Mouse (Mus musculus): ENCODE measurements around the gene Gm5678. TPM values are rescaled to one million over a fixed set of nuclear protein-coding genes. Genes with fewer than 3 reads are reported as not detected.

Gene Gm5678
- polyA plus RNA-seq, 1 experiment from 2014 or later: not detected

- ATAC-seq (ENCODE audit: low FRiP score) (no peak), DNase-seq (ENCODE audit: low spot score, missing footprints) (no peak)
- Histone ChIP-seq H3K9ac (ENCODE audit: low read length) (no peak overlapping the region), H3K36me3 (ENCODE audit: control insufficient read depth, insufficient read depth, low read length) (no peaks in the 10 kb centered on the region), H3K27ac (ENCODE audit: low read depth, low read length) (no peak overlapping the region), H3K4me1 (ENCODE audit: control insufficient read depth, insufficient read depth, low read length) (peaks cover 4% of the 10 kb centered on the region; the same call in 1 of the 2 replicates), H3K4me2 (no peak overlapping the region), H3K27me3 (ENCODE audit: control insufficient read depth, insufficient read depth, low read length) (peaks cover 18% of the 10 kb centered on the region), H3K4me3 (ENCODE audit: low read depth, low read length) (no peak overlapping the region), H3K9me3 (ENCODE audit: control insufficient read depth, low read length) (no peaks in the 10 kb centered on the region)
- 84% methylated on average over 4 of the region's 4 CpGs for WGBS
Measured at GRCm38 (mm10) chr16:93678206-93678605, 50.3 kb downstream of the Gm5678 start.

DNA sequence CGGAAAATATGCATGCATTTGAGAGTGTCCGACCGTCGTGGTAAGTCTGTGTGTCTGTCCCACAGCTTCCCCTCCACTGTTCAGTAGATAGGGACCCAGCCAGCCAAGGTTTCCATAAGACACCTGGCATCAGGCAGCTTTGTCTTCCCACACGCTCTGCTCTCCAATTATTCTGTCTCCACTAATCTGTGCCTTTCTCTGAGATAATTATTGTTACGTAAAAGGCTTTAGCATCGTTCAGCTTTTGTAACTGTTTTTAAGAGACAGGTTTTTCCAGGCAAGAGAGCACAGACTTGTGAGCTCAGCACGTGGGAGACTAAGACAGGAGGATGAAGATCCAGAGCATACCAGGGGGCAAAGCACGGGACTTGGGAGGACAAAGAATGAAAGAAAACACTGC, 51.3 kb downstream of the Gm5678 start:
- no peak overlapping the region for H3K4me2 ChIP-seq
- H3K9me3 ChIP-seq (ENCODE audit: control insufficient read depth, low read length): no peaks in the 10 kb centered on the region
- H3K27me3 ChIP-seq (ENCODE audit: control insufficient read depth, insufficient read depth, low read length): peaks cover 27% of the 10 kb centered on the region
- H3K36me3 ChIP-seq (ENCODE audit: control insufficient read depth, insufficient read depth, low read length): no peaks in the 10 kb centered on the region
- WGBS: 54% methylated on average over 9 of the region's 9 CpGs
- H3K9ac ChIP-seq (ENCODE audit: low read length): no peak overlapping the region
- peaks cover 11% of the 10 kb centered on the region for H3K4me1 ChIP-seq (ENCODE audit: control insufficient read depth, insufficient read depth, low read length)
- no peak for DNase-seq (ENCODE audit: low spot score, missing footprints)
- no peak for ATAC-seq (ENCODE audit: low FRiP score)
- no peak overlapping the region for H3K4me3 ChIP-seq (ENCODE audit: low read depth, low read length)
- H3K27ac ChIP-seq (ENCODE audit: low read depth, low read length): no peak overlapping the region

Other genes starting within 250 kb of the Gm5678 start
- 10.1 and 11.6 TPM in 2 replicates for gene Setd4, start 24.0 kb upstream of the Gm5678 start, polyA plus RNA-seq (2014; fragmentation: Nextera tagmentation; extraction: Ambion mirVana)
- 99.2 and 104 TPM in 2 replicates for gene Cbr1, start 22.2 kb upstream of the Gm5678 start, polyA plus RNA-seq (2014; fragmentation: Nextera tagmentation; extraction: Ambion mirVana)
- gene Cbr3, start 55.1 kb downstream of the Gm5678 start, polyA plus RNA-seq (2014; fragmentation: Nextera tagmentation; extraction: Ambion mirVana): 0.72 and 1.1 TPM in 2 replicates
- 11.7 and 12.7 TPM in 2 replicates for gene Dop1b, start 83.8 kb downstream of the Gm5678 start, polyA plus RNA-seq (2014; fragmentation: Nextera tagmentation; extraction: Ambion mirVana)
- gene Morc3, start 204.0 kb downstream of the Gm5678 start, polyA plus RNA-seq (2014; fragmentation: Nextera tagmentation; extraction: Ambion mirVana): 27.7 and 29.6 TPM in 2 replicates

Data from midbrain, embryonic 11.5 days (tissue).